Mouse (Mus musculus): ENCODE data around the gene Myom3. TPM values are rescaled to one million over a fixed set of nuclear protein-coding genes. Genes with fewer than 3 reads are reported as not detected.
A peak's percentile ranks its signal among the peaks of the same experiment; 100 is the strongest.

The Myom3 gene
- polyA plus RNA-seq, 1 experiment from 2014 or later, result 0.11 TPM

GRCm38 (mm10) chr4:135781304-135781703 lies 21.8 kb downstream of the Myom3 start:
- Histone ChIP-seq H3K4me2 (no peak overlapping the region), H3K4me1 (ENCODE audit: control insufficient read depth, insufficient read depth, low read length) (no peaks in the 10 kb centered on the region), H3K27ac (ENCODE audit: low read depth, low read length) (no peak overlapping the region), H3K36me3 (ENCODE audit: control insufficient read depth, insufficient read depth, low read length) (no peaks in the 10 kb centered on the region), H3K4me3 (ENCODE audit: low read depth, low read length) (no peak overlapping the region), H3K9me3 (ENCODE audit: control insufficient read depth, low read length) (no peaks in the 10 kb centered on the region), H3K27me3 (ENCODE audit: control insufficient read depth, insufficient read depth, low read length) (no peaks in the 10 kb centered on the region), H3K9ac (ENCODE audit: low read length) (no peak overlapping the region)
- no peak for ATAC-seq (ENCODE audit: low FRiP score)
- WGBS, result 89% methylated on average over 5 of the region's 5 CpGs
- DNase-seq (ENCODE audit: low spot score, missing footprints), result no peak

- Histone ChIP-seq H3K4me1 (ENCODE audit: control insufficient read depth, insufficient read depth, low read length) (no peaks in the 10 kb centered on the region), H3K9me3 (ENCODE audit: control insufficient read depth, low read length) (no peaks in the 10 kb centered on the region), H3K4me2 (no peak overlapping the region), H3K27me3 (ENCODE audit: control insufficient read depth, insufficient read depth, low read length) (no peaks in the 10 kb centered on the region), H3K4me3 (ENCODE audit: low read depth, low read length) (no peak overlapping the region), H3K27ac (ENCODE audit: low read depth, low read length) (no peak overlapping the region), H3K36me3 (ENCODE audit: control insufficient read depth, insufficient read depth, low read length) (no peaks in the 10 kb centered on the region), H3K9ac (ENCODE audit: low read length) (no peak overlapping the region)
- WGBS, result 84% methylated on average over 5 of the region's 5 CpGs
- no peak for ATAC-seq (ENCODE audit: low FRiP score)
- no peak for DNase-seq (ENCODE audit: low spot score, missing footprints)
Observed at GRCm38 (mm10) chr4:135786581-135786980, 27.1 kb downstream of the Myom3 start.

- no peak overlapping the region for H3K4me2 ChIP-seq
- 89% methylated on average over 6 of the region's 6 CpGs for WGBS
- H3K9ac ChIP-seq (ENCODE audit: low read length), result no peak overlapping the region
- DNase-seq (ENCODE audit: low spot score, missing footprints) (no peak), ATAC-seq (ENCODE audit: low FRiP score) (no peak)
- H3K9me3 ChIP-seq (ENCODE audit: control insufficient read depth, low read length), result no peaks in the 10 kb centered on the region
- H3K4me3 ChIP-seq (ENCODE audit: low read depth, low read length), result no peak overlapping the region
- H3K27me3 ChIP-seq (ENCODE audit: control insufficient read depth, insufficient read depth, low read length), result no peaks in the 10 kb centered on the region
- no peaks in the 10 kb centered on the region for H3K36me3 ChIP-seq (ENCODE audit: control insufficient read depth, insufficient read depth, low read length)
- H3K4me1 ChIP-seq (ENCODE audit: control insufficient read depth, insufficient read depth, low read length), result no peaks in the 10 kb centered on the region
- no peak overlapping the region for H3K27ac ChIP-seq (ENCODE audit: low read depth, low read length)
Observed at GRCm38 (mm10) chr4:135787271-135787670, 27.8 kb downstream of the Myom3 start.

GRCm38 (mm10) chr4:135789135-135789534 lies 29.6 kb downstream of the Myom3 start:
- WGBS, result 76% methylated on average over 2 of the region's 2 CpGs
- H3K4me2 ChIP-seq, result no peak overlapping the region
- H3K4me3 ChIP-seq (ENCODE audit: low read depth, low read length), result no peak overlapping the region
- H3K27ac ChIP-seq (ENCODE audit: low read depth, low read length), result no peak overlapping the region
- H3K36me3 ChIP-seq (ENCODE audit: control insufficient read depth, insufficient read depth, low read length), result no peaks in the 10 kb centered on the region
- H3K4me1 ChIP-seq (ENCODE audit: control insufficient read depth, insufficient read depth, low read length), result no peaks in the 10 kb centered on the region
- H3K9me3 ChIP-seq (ENCODE audit: control insufficient read depth, low read length), result no peaks in the 10 kb centered on the region; the same call in 1 of the 2 replicates
- H3K27me3 ChIP-seq (ENCODE audit: control insufficient read depth, insufficient read depth, low read length), result no peaks in the 10 kb centered on the region
- no peak overlapping the region for H3K9ac ChIP-seq (ENCODE audit: low read length)
- DNase-seq (ENCODE audit: low spot score, missing footprints) (no peak), ATAC-seq (ENCODE audit: low FRiP score) (no peak)

GRCm38 (mm10) chr4:135792821-135793220 lies 33.3 kb downstream of the Myom3 start:
- H3K4me2 ChIP-seq, result no peak overlapping the region
- no peaks in the 10 kb centered on the region; the same call in 1 of the 2 replicates for H3K9me3 ChIP-seq (ENCODE audit: control insufficient read depth, low read length)
- H3K27ac ChIP-seq (ENCODE audit: low read depth, low read length), result no peak overlapping the region
- H3K27me3 ChIP-seq (ENCODE audit: control insufficient read depth, insufficient read depth, low read length), result no peaks in the 10 kb centered on the region
- no peaks in the 10 kb centered on the region for H3K4me1 ChIP-seq (ENCODE audit: control insufficient read depth, insufficient read depth, low read length)
- no peak for DNase-seq (ENCODE audit: low spot score, missing footprints)
- H3K36me3 ChIP-seq (ENCODE audit: control insufficient read depth, insufficient read depth, low read length), result no peaks in the 10 kb centered on the region
- no peak overlapping the region for H3K9ac ChIP-seq (ENCODE audit: low read length)
- 93% methylated on average over 5 of the region's 5 CpGs for WGBS
- H3K4me3 ChIP-seq (ENCODE audit: low read depth, low read length), result no peak overlapping the region
- ATAC-seq (ENCODE audit: low FRiP score), result no peak

GRCm38 (mm10) chr4:135797931-135798330 lies 38.4 kb downstream of the Myom3 start:
- Histone ChIP-seq H3K4me2 (no peak overlapping the region), H3K27ac (ENCODE audit: low read depth, low read length) (no peak overlapping the region), H3K27me3 (ENCODE audit: control insufficient read depth, insufficient read depth, low read length) (no peaks in the 10 kb centered on the region), H3K9ac (ENCODE audit: low read length) (no peak overlapping the region), H3K4me3 (ENCODE audit: low read depth, low read length) (no peak overlapping the region), H3K9me3 (ENCODE audit: control insufficient read depth, low read length) (no peaks in the 10 kb centered on the region), H3K36me3 (ENCODE audit: control insufficient read depth, insufficient read depth, low read length) (no peaks in the 10 kb centered on the region), H3K4me1 (ENCODE audit: control insufficient read depth, insufficient read depth, low read length) (no peaks in the 10 kb centered on the region; the same call in 1 of the 2 replicates)
- ATAC-seq (ENCODE audit: low FRiP score), result no peak
- WGBS, result 34% methylated on average over 11 of the region's 11 CpGs
- DNase-seq (ENCODE audit: low spot score, missing footprints), result no peak

GRCm38 (mm10) chr4:135801543-135801942 lies 42.0 kb downstream of the Myom3 start:
- Histone ChIP-seq H3K9ac (ENCODE audit: low read length) (no peak overlapping the region), H3K4me3 (ENCODE audit: low read depth, low read length) (no peak overlapping the region), H3K4me2 (no peak overlapping the region), H3K27ac (ENCODE audit: low read depth, low read length) (no peak overlapping the region), H3K9me3 (ENCODE audit: control insufficient read depth, low read length) (no peaks in the 10 kb centered on the region), H3K27me3 (ENCODE audit: control insufficient read depth, insufficient read depth, low read length) (no peaks in the 10 kb centered on the region), H3K4me1 (ENCODE audit: control insufficient read depth, insufficient read depth, low read length) (no peaks in the 10 kb centered on the region; the same call in 1 of the 2 replicates), H3K36me3 (ENCODE audit: control insufficient read depth, insufficient read depth, low read length) (no peaks in the 10 kb centered on the region)
- ATAC-seq (ENCODE audit: low FRiP score), result peak; percentile 40; the same call in 1 of the 2 replicates
- peak; percentile 100 for DNase-seq (ENCODE audit: low spot score, missing footprints)
- 20% methylated on average over 8 of the region's 8 CpGs for WGBS

GRCm38 (mm10) chr4:135803299-135803698 lies 43.8 kb downstream of the Myom3 start:
- Histone ChIP-seq H3K4me3 (ENCODE audit: low read depth, low read length) (no peak overlapping the region), H3K27ac (ENCODE audit: low read depth, low read length) (no peak overlapping the region), H3K27me3 (ENCODE audit: control insufficient read depth, insufficient read depth, low read length) (no peaks in the 10 kb centered on the region), H3K36me3 (ENCODE audit: control insufficient read depth, insufficient read depth, low read length) (no peaks in the 10 kb centered on the region), H3K9ac (ENCODE audit: low read length) (no peak overlapping the region), H3K9me3 (ENCODE audit: control insufficient read depth, low read length) (no peaks in the 10 kb centered on the region), H3K4me1 (ENCODE audit: control insufficient read depth, insufficient read depth, low read length) (no peaks in the 10 kb centered on the region; the same call in 1 of the 2 replicates), H3K4me2 (no peak overlapping the region)
- no peak for ATAC-seq (ENCODE audit: low FRiP score)
- no peak for DNase-seq (ENCODE audit: low spot score, missing footprints)
- whole genome bisulfite sequencing, result 53% methylated on average over 4 of the region's 4 CpGs

GRCm38 (mm10) chr4:135804169-135804568 lies 44.7 kb downstream of the Myom3 start:
- no peaks in the 10 kb centered on the region for H3K27me3 ChIP-seq (ENCODE audit: control insufficient read depth, insufficient read depth, low read length)
- H3K9me3 ChIP-seq (ENCODE audit: control insufficient read depth, low read length), result no peaks in the 10 kb centered on the region
- DNase-seq (ENCODE audit: low spot score, missing footprints), result no peak
- 86% methylated on average over 5 of the region's 5 CpGs for WGBS
- H3K4me3 ChIP-seq (ENCODE audit: low read depth, low read length), result no peak overlapping the region
- no peak overlapping the region for H3K9ac ChIP-seq (ENCODE audit: low read length)
- ATAC-seq (ENCODE audit: low FRiP score), result no peak
- no peaks in the 10 kb centered on the region; the same call in 1 of the 2 replicates for H3K4me1 ChIP-seq (ENCODE audit: control insufficient read depth, insufficient read depth, low read length)
- H3K36me3 ChIP-seq (ENCODE audit: control insufficient read depth, insufficient read depth, low read length), result no peaks in the 10 kb centered on the region
- H3K4me2 ChIP-seq, result no peak overlapping the region
- H3K27ac ChIP-seq (ENCODE audit: low read depth, low read length), result no peak overlapping the region

Measured in midbrain, embryonic 11.5 days (tissue).